Mouse (Mus musculus): ENCODE results near the gene Kif18a.

DNA sequence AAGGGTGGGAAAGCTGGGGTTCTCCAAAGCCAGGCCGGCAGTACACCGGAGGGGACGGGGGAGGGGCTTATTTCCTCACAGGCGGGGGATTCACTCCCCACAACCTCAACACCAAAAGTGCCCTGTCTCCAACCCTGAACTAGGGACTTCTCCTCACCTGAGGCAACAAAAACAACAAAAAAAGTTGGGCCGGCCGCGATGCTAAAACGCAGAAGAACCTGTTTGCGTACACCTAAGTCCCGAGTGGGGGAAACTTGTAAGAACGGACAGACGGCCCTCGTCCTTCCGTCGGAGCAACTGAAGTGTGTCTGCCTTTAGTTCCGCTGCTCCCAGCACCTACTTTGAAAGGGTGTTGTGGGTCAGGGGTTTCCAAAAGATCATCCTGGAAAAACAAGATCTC lies 2.5 kb upstream of the Kif18a start:
- TF ChIP-seq CTCF (IDR thresholded peaks at IDR 0.05; ENCODE audit: control insufficient read depth, insufficient read depth, low read length): no peak
- TF ChIP-seq POLR2A (IDR thresholded peaks at IDR 0.05; ENCODE audit: borderline replicate concordance, control insufficient read depth, low read depth, low read length): no peak
